Mouse (Mus musculus) cerebellum, adult (tissue): ENCODE measurements around the gene Ubc.
A peak's percentile ranks its signal among the peaks of the same experiment; 100 is the strongest.
"Not testable (repeated sequence)": the region's sequence is repeated elsewhere in the genome, so short reads cannot be mapped to it uniquely, and the experiment has no call there.

ENCODE experiments used
- ATAC-seq: cut with Nextera tagmentation; 2 replicates; pipeline ENCODE4 v1.9.2; 2017; ENCODE audit warnings: mild to moderate bottlenecking, moderate library complexity, mixed read lengths; ENCODE audit not compliant: insufficient number of reproducible peaks, low FRiP score, low TSS enrichment

The Ubc gene

GRCm38 (mm10) chr5:125404903-125405545 is 15.0 kb upstream of the Ubc start:
- no peak for ATAC-seq

GRCm38 (mm10) chr5:125404536-125404902 is 14.5 kb upstream of the Ubc start:
- ATAC-seq: no peak

DNA sequence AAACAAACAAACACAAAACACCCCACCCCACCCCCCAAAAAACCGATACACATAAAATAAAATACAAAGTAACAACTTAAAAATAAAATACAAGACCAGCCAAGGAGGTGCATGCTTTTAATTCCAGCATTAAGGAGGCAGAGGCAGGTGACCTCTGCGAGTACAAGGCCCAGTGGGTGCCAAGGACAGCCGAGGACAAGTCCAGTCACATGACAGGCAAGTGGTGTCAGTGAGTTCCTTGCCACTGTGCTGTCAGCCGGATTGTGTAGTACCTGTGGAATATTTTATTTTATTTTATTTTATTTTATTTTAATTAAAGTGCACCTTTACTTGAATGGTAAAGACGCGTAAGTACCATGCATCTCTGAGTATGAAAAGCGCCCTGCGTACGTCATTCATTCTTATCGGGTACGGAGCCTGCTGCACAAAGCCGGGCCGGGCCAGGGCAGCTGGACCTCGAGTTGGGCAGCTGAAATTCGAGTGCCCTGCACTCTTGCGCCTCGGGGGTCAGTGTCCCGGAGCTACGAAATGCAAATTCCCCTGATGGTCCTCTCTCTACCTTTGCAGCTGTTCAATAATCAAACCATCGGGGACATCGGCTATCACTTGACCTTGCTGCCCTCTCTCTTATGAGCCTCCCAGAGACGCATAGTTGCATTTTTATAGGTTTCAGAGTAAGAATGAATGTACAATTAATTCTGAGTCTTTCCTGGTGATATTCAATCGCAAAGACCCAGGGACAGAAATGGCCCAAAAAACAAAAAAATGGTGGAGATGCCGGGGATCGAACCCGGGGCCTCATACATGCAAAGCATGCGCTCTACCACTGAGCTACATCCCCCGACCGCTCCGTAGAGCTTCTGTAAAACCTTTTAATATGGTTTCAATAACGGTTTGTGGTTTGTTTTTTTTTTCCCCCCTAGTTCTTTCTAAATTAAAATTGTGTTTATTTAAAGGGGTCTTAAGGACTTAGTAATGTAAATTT is 13.8 kb upstream of the Ubc start:
- ATAC-seq: no peak

GRCm38 (mm10) chr5:125402991-125403390 is 13.0 kb upstream of the Ubc start:
- no peak for ATAC-seq

GRCm38 (mm10) chr5:125402476-125402875 is 12.5 kb upstream of the Ubc start:
- no peak for ATAC-seq

- no peak for ATAC-seq
These were observed 10.9 kb upstream of the Ubc start for GRCm38 (mm10) chr5:125400903-125401302.

- no peak for ATAC-seq
These were observed 5.0 kb upstream of the Ubc start for GRCm38 (mm10) chr5:125395008-125395407.

- no peak for ATAC-seq
These were observed 3.9 kb upstream of the Ubc start for GRCm38 (mm10) chr5:125393622-125394603.

DNA sequence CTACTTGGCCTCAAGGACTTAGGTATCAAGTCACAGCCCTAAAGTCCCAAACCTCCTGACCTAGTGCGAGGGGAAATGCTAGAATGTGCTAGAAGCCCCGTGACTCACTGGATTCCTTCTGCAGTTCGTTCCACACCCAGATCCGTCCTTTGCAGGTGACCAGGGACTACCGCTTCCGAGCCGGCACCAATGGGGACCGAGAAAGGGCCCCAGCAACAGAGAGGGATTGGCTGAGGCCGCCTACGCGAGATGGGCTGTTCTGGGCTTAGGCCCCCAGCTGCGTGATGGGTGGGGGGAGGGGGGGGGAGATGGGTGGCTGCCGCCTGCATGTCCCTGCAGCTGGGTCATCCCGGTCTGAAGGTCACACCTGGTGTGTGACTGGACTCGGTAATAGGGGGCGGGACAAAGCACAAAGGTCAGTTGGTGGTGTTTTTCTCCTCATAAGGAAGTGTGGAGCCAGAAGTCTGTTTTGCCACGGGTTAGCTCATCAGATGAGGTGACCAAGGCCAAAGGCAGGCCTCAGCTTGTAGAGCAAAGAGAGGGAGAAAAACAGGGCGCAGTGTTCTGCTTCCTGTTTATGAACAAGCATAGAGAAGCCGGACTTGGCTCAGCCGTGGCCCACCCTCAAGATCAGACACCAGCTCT is 3.1 kb upstream of the Ubc start:
- peak; percentile 91 for ATAC-seq

DNA sequence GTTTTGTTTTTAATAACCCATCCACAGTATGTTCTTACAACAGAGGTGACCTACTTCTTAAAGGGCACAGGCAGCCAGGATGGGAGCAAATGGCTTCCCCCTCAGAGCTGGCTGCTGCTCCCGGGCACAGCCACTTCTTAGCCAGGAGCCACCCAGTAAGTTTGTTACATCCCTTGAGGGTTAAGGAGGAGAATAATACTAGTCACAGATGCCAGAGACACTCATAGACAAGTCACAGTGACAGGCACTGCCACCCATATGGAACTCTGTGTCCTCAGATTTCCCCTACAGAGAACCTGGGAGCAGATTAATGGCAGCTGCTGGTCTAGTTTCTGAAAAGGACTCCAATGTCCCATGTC is 2.6 kb upstream of the Ubc start:
- peak; percentile 9; the same call in 1 of the 2 replicates for ATAC-seq

GRCm38 (mm10) chr5:125392176-125392575 is 2.2 kb upstream of the Ubc start:
- ATAC-seq: not testable (repeated sequence)

GRCm38 (mm10) chr5:125391609-125392008 is 1.6 kb upstream of the Ubc start:
- ATAC-seq: no peak

DNA sequence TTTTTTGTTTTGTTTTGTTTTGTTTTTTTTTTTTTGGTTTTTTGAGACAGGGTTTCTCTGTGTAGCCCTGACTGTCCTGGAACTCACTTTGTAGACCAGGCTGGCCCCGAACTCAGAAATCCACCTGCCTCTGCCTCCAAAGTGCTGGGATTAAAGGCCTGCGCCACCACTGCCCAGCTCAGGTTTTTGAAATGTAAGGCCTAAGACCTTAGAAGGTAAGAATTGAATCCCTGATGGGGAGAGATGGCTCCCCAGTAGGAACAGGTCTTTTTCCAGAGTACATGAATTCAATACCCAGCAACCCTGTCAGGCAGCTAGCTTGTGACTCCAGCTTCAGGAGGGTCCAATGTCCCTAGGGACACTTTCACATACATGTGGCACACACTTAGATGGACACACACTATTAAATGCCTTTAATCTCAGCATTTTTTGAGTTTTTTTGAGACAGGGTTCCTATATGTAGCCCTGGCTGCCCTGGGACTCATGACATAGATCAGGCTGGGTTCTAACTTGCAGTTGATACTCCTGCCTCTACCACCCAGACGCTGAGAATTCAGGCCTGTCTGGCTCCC is 990 bp upstream of the Ubc start:
- no peak for ATAC-seq

DNA sequence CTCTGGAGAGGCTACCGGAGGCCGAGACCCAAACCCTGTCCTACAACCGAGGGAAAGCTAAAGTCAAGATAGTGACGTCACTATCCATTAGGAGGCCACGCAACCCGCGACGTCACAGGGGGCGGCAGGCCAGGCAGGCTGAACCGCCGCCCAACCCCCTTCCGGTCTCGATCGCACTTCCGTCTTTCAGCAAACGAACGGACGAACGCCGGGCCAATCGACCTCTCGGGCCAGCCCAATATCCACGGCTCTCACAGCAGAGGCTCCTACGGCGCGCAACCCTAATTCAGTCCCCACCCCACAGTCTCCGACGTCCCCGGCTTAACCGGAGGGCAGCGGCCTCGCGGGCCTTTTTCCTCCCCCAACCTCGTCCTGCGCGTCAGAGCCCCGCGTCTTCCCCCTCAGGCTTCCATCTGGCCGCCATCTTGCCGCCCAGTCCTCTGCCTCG is 847 bp downstream of the Ubc start, which contains the start of gene Gm10382:
Gm10382 (plus strand) TSS at position 192 of the 448 bp plus-strand sequence.
- ATAC-seq: 0 out of 2 replicates have a peak, but pooled peaks have one; percentile 22

- ATAC-seq: no peak
These were observed 1.5 kb downstream of the Ubc start for GRCm38 (mm10) chr5:125388358-125389092.

- not testable (repeated sequence) for ATAC-seq
These were observed 2.7 kb downstream of the Ubc start for GRCm38 (mm10) chr5:125387295-125387694.

GRCm38 (mm10) chr5:125385215-125385940 is 4.6 kb downstream of the Ubc start:
- ATAC-seq: no peak
